Mouse (Mus musculus) lung, embryonic 15.5 days (tissue): ENCODE results near the gene Nfatc4. TPM values are rescaled to one million over a fixed set of nuclear protein-coding genes. Genes with fewer than 3 reads are reported as not detected.

Experiments used
- ATAC-seq: fragments of 200-750 bp; cut with Nextera tagmentation; 2 replicates; pipeline ENCODE4 v1.8.0; 2017; ENCODE audit warnings: moderate number of reproducible peaks, borderline replicate concordance; ENCODE audit not compliant: low FRiP score, low TSS enrichment; ENCODE audit errors: extremely low read depth
- H3K27ac ChIP-seq: fragments of 300-500 bp; sonication (generic); 2 replicates; pipeline ENCODE4 v1.5.1; 2015; ENCODE audit warnings: moderate library complexity, mild to moderate bottlenecking, inconsistent platforms
- H3K27me3 ChIP-seq: fragments of 300-500 bp; sonication (generic); 2 replicates; pipeline ENCODE4 v1.6.1; 2015; ENCODE audit warnings: inconsistent platforms
- H3K36me3 ChIP-seq: fragments of 300-500 bp; sonication (generic); 2 replicates; pipeline ENCODE4 v1.6.1; 2015; ENCODE audit warnings: inconsistent platforms
- H3K4me1 ChIP-seq: fragments of 300-500 bp; sonication (generic); 2 replicates; pipeline ENCODE4 v1.6.1; 2015; ENCODE audit warnings: inconsistent platforms
- H3K4me2 ChIP-seq: fragments of 300-500 bp; sonication (generic); 2 replicates; pipeline ENCODE4 v1.6.1; 2015; ENCODE audit warnings: inconsistent platforms, mild to moderate bottlenecking, moderate library complexity
- H3K4me3 ChIP-seq: fragments of 300-500 bp; sonication (generic); 2 replicates; pipeline ENCODE4 v1.5.1; 2015; ENCODE audit warnings: mild to moderate bottlenecking, inconsistent platforms
- H3K9ac ChIP-seq: fragments of 300-500 bp; sonication (generic); 2 replicates; pipeline ENCODE4 v1.6.1; 2015; ENCODE audit warnings: inconsistent platforms
- H3K9me3 ChIP-seq: fragments of 300-500 bp; sonication (generic); 2 replicates; pipeline ENCODE4 v1.6.1; 2016; ENCODE audit warnings: inconsistent platforms
- WGBS: fragments of 180-500 bp; shearing (Covaris S2); methylation state at CpG from one replicate; pipeline ENCODE4 v1.1.7; 2015; 5-methylcytosine and 5-hydroxymethylcytosine counted together
- polyA plus RNA-seq: library from polyadenylated mRNA; unstranded; fragments of >200 nt; fragmentation: Nextera tagmentation; extraction: Ambion mirVana; gene quantifications from 2 replicates; pipeline ENCODE4 v1.2.1, GENCODE M21; 2015

Nfatc4 gene
- polyA plus RNA-seq, 1 experiment from 2014 or later = 50.9 TPM

DNA sequence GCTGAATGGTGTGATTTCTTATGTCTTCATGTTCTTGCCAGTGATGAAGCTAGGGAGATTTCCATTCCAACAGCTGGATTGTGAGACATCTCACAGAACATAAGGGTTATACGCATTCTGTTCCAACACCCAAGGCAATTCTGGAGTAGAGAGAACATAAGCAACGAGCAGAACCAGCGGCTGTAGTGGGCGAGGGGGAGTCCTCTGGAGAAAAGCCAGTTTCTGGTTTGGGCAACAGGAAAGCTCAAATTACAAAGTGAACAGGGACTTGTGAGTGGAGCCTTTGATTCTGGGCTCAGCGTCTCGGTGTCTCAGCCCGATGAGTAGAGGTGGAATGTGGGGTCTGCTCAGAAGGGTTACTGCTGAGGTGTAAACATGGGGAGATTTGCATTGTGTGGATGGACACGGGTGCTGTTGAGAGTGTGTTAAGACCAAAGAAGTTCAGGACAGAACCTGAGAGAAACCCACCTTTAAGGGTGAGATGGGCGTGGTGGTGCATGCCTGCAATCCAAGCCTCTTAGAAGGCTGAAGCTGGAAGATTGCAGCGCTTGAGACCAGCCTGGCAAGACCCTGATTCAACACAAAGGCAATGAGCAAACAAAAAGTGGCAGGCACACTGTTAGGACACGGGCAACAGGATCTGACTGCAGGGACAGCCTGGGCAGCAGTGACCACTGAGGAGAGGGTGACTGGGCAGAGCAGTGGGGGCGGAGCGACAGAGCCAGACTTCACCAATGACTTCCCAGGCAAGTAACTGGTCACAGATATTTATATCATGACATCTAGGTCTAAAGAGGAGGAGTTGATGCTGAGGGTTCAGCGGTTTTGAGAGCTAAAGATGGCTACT is 54.7 kb downstream of the Nfatc4 start:
- peak; percentile 55; the same call in 1 of the 2 replicates for ATAC-seq
- Histone ChIP-seq H3K4me3 (peak overlapping the region; percentile 14), H3K36me3 (peaks cover 1% of the 10 kb centered on the region; the same call in 1 of the 2 replicates), H3K4me1 (peaks cover 41% of the 10 kb centered on the region), H3K4me2 (peak overlapping the region; percentile 49), H3K27me3 (no peaks in the 10 kb centered on the region), H3K9ac (peak overlapping the region; percentile 4; the same call in 1 of the 2 replicates), H3K9me3 (no peaks in the 10 kb centered on the region), H3K27ac (peak overlapping the region; percentile 63)
- 6% methylated on average over 14 of the region's 14 CpGs for WGBS

DNA sequence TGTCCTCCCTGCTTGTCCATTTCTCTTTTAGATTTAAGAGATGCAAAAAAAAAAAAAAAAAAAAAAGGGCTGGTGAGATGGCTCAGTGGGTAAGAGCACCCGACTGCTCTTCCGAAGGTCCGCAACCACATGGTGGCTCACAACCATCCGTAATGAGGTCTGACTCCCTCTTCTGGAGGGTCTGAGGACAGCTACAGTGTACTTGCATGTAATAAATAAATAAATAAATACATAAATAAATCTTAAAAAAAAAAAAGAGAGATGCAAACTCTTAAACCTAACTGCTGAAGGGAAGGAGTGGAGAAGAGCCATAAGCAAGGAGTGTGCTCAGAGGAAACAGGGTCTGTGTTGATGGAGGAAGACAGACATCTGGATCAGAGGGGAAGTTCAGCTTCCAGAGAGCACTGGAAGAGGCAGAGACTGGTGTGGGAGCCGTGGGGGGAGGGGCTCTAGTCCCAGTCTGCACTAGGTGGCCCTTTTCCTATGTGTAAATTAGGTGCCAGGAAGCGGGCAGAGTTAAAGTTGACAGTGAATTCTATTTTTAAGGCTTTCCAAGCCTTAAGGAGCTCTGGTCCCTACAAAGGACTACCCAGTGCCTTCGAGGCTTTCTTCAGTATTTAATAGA is 55.5 kb downstream of the Nfatc4 start:
- ATAC-seq = no peak; the same call in 1 of the 2 replicates
- Histone ChIP-seq H3K27me3 (no peaks in the 10 kb centered on the region), H3K9ac (no peak overlapping the region), H3K27ac (peak overlapping the region; percentile 63; the same call in 1 of the 2 replicates), H3K4me2 (peak overlapping the region; percentile 49), H3K4me3 (no peak overlapping the region), H3K9me3 (no peaks in the 10 kb centered on the region), H3K36me3 (no peaks in the 10 kb centered on the region), H3K4me1 (peaks cover 41% of the 10 kb centered on the region)
- WGBS = 10% methylated on average over 7 of the region's 7 CpGs

DNA sequence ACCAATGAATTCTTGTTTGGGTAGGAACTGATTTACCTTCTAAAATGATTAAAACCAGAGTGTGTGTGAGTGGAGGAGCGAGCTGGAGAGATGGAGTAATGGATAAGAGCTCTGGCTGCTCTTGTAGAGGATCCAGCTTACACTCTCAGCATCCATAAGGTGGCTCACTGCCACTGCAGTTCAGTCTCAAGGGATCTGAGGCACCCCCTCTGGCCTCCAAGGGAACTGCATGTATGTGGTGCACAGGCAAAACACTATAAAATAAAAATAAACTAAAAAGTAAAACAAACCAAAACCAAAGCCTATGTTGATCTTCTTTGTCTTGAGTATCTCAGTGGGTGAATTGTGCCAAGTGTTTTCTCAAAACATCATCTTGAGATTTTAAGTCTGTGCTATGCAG is 56.7 kb downstream of the Nfatc4 start:
- Histone ChIP-seq H3K9me3 (no peaks in the 10 kb centered on the region), H3K4me1 (peaks cover 43% of the 10 kb centered on the region), H3K4me3 (no peak overlapping the region), H3K27ac (no peak overlapping the region), H3K27me3 (no peaks in the 10 kb centered on the region), H3K9ac (no peak overlapping the region), H3K4me2 (no peak overlapping the region), H3K36me3 (no peaks in the 10 kb centered on the region)
- ATAC-seq = no peak
- WGBS = 23% methylated on average over 1 of the region's 1 CpGs

DNA sequence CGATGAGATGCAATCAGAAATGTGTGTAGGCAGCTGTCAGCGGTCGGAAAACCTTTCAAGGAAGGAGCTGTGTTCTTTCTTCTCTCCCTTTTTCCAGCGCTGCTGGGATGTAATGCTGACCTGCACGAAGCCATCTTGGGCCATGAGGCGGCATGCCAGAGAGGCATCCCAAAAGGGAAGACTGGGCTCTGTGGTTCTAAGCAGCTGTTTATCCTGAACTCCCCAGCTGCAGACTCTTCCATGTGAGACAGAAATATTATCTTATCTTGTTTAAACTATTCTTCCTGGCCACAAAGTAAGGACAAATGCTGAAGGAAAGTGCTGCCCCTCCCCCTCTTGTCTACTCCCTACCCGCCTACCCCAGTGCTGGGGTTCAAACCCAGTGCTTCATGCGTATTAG is 58.0 kb downstream of the Nfatc4 start:
- no peaks in the 10 kb centered on the region for H3K9me3 ChIP-seq
- H3K4me1 ChIP-seq = peaks cover 49% of the 10 kb centered on the region
- WGBS = 57% methylated on average over 8 of the region's 8 CpGs
- H3K36me3 ChIP-seq = no peaks in the 10 kb centered on the region
- H3K27ac ChIP-seq = no peak overlapping the region
- no peaks in the 10 kb centered on the region for H3K27me3 ChIP-seq
- no peak overlapping the region for H3K4me2 ChIP-seq
- no peak for ATAC-seq
- no peak overlapping the region for H3K4me3 ChIP-seq
- H3K9ac ChIP-seq = no peak overlapping the region

DNA sequence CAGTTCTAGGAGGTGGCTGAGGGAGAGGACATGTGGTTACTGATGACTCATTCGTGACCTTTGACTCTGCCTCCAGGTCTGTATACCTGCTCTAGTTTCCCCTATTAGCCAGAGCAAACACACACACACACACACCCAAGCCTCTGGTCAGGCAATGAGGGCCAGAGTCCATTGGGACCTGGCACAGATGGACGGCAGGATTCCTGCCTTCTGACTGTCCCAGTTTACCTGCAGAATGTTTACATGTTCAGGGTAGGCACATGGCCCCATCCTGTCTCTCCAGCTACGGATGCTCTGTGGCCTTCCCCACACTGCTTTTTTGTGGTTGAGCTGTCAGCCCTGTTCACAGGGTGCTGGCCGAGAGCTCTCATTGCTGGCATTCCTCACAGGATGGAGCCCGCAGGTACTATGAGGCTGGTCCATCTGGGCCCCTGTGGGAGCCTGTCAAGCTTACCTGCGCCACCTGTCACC is 59.3 kb downstream of the Nfatc4 start:
- ATAC-seq = no peak
- Histone ChIP-seq H3K4me1 (peaks cover 58% of the 10 kb centered on the region), H3K4me3 (no peak overlapping the region), H3K27ac (no peak overlapping the region), H3K4me2 (no peak overlapping the region), H3K36me3 (peaks cover 8% of the 10 kb centered on the region), H3K9ac (no peak overlapping the region), H3K9me3 (no peaks in the 10 kb centered on the region), H3K27me3 (no peaks in the 10 kb centered on the region)
- WGBS = 45% methylated on average over 6 of the region's 6 CpGs

DNA sequence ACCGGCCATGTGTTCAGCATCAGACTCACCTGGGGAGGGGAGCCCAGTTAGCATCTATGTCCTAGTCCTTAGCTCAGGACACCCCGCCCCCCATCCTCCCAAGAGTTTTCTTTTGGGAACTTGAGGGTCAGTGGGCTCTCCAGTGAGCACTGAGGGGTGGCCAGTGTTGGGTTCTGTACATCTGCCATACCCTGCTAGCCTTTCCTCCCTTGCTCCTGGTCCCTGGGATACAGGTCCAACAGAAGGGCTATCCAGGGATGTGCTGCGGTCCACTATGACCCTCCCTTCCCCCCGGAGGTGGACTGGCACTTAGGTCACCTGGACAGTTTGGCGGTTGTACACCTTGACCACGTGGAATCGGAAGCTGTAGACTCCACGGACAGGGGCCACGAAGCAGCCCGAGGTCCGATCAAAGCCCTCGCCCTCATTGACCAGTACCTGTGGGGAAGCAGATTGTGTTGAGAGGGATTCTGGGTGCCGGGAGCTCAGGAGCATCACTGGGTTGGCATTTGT is 60.3 kb downstream of the Nfatc4 start:
- Histone ChIP-seq H3K36me3 (peaks cover 18% of the 10 kb centered on the region), H3K4me3 (no peak overlapping the region), H3K4me1 (peaks cover 51% of the 10 kb centered on the region), H3K4me2 (no peak overlapping the region), H3K9ac (no peak overlapping the region), H3K9me3 (no peaks in the 10 kb centered on the region), H3K27me3 (no peaks in the 10 kb centered on the region), H3K27ac (0 out of 2 replicates have a peak overlapping the region, but pooled peaks have one; percentile 97)
- WGBS = 92% methylated on average over 13 of the region's 13 CpGs
- no peak for ATAC-seq

Other genes starting within 250 kb of the Nfatc4 start
- gene Fitm1, start 247.5 kb upstream of the Nfatc4 start, polyA plus RNA-seq = 3.3 and 3.7 TPM in 2 replicates
- gene Psme1, start 245.0 kb upstream of the Nfatc4 start, polyA plus RNA-seq = 168 and 171 TPM in 2 replicates
- 4.1 and 5.1 TPM in 2 replicates for gene Emc9, start 237.8 kb upstream of the Nfatc4 start, polyA plus RNA-seq
- 234 and 238 TPM in 2 replicates for gene Psme2, start 232.0 kb upstream of the Nfatc4 start, polyA plus RNA-seq
- 14.5 and 16.0 TPM in 2 replicates for gene Rnf31, start 231.4 kb upstream of the Nfatc4 start, polyA plus RNA-seq
- 12.5 and 14.4 TPM in 2 replicates for gene Irf9, start 219.6 kb upstream of the Nfatc4 start, polyA plus RNA-seq
- gene Rec8, start 205.1 kb upstream of the Nfatc4 start, polyA plus RNA-seq = 22.9 and 25.5 TPM in 2 replicates
- gene Ipo4, start 187.2 kb upstream of the Nfatc4 start, polyA plus RNA-seq = 81.2 and 95.6 TPM in 2 replicates
- gene Gm49378, start 185.2 kb upstream of the Nfatc4 start, polyA plus RNA-seq = 0.44 and 2.0 TPM in 2 replicates
- 119 and 126 TPM in 2 replicates for gene Tm9sf1, start 179.3 kb upstream of the Nfatc4 start, polyA plus RNA-seq
- gene Tssk4, start 173.0 kb upstream of the Nfatc4 start, polyA plus RNA-seq = 0.88 and 1.1 TPM in 2 replicates
- 56.5 TPM in 2 replicates for gene Mdp1, start 162.6 kb upstream of the Nfatc4 start, polyA plus RNA-seq
- 60.2 and 68.1 TPM in 2 replicates for gene Gmpr2, start 151.2 kb upstream of the Nfatc4 start, polyA plus RNA-seq
- gene Nedd8, start 151.0 kb upstream of the Nfatc4 start, polyA plus RNA-seq = 509 and 542 TPM in 2 replicates
- 46.9 and 48.3 TPM in 2 replicates for gene Tinf2, start 141.3 kb upstream of the Nfatc4 start, polyA plus RNA-seq
- 2.2 and 2.8 TPM in 2 replicates for gene Tgm1, start 109.2 kb upstream of the Nfatc4 start, polyA plus RNA-seq
- 31.8 and 33.2 TPM in 2 replicates for gene Rabggta, start 100.9 kb upstream of the Nfatc4 start, polyA plus RNA-seq
- 86.7 and 88.4 TPM in 2 replicates for gene Dhrs1, start 77.5 kb upstream of the Nfatc4 start, polyA plus RNA-seq
- 39.2 and 41.4 TPM in 2 replicates for gene Nop9, start 77.5 kb upstream of the Nfatc4 start, polyA plus RNA-seq
- 0.55 and 0.80 TPM in 2 replicates for gene Cideb, start 64.7 kb upstream of the Nfatc4 start, polyA plus RNA-seq
- gene Ltb4r2, start 61.7 kb upstream of the Nfatc4 start, polyA plus RNA-seq = 0.25 and 0.35 TPM in 2 replicates
- 1.7 and 2.6 TPM in 2 replicates for gene Ltb4r1, start 57.2 kb upstream of the Nfatc4 start, polyA plus RNA-seq
- gene Adcy4, start 39.0 kb upstream of the Nfatc4 start, polyA plus RNA-seq = 14.3 and 18.0 TPM in 2 replicates
- gene Ripk3, start 34.3 kb upstream of the Nfatc4 start, polyA plus RNA-seq = 43.4 and 45.6 TPM in 2 replicates
- gene Nynrin, start 30.9 kb downstream of the Nfatc4 start, polyA plus RNA-seq = 19.5 and 19.7 TPM in 2 replicates
- 0.88 and 1.2 TPM in 2 replicates for gene Cbln3, start 61.2 kb downstream of the Nfatc4 start, polyA plus RNA-seq
- gene Khnyn, start 61.8 kb downstream of the Nfatc4 start, polyA plus RNA-seq = 18.3 and 18.8 TPM in 2 replicates
- 51.8 and 52.9 TPM in 2 replicates for gene Sdr39u1, start 77.1 kb downstream of the Nfatc4 start, polyA plus RNA-seq
- gene Cma1, start 121.5 kb downstream of the Nfatc4 start, polyA plus RNA-seq = 4.3 and 5.9 TPM in 2 replicates
- not detected in 2 replicates for gene Cma2, start 127.8 kb downstream of the Nfatc4 start, polyA plus RNA-seq
- not detected in 2 replicates for gene Mcpt1, start 194.8 kb downstream of the Nfatc4 start, polyA plus RNA-seq
- not detected in 2 replicates for gene Mcpt9, start 207.4 kb downstream of the Nfatc4 start, polyA plus RNA-seq
- gene Mcpt2, start 218.9 kb downstream of the Nfatc4 start, polyA plus RNA-seq = not detected in 2 replicates
- 0.14 and 0.40 TPM in 2 replicates for gene Mcpt4, start 239.2 kb downstream of the Nfatc4 start, polyA plus RNA-seq